Mouse (Mus musculus) cortical plate, adult 2 months (tissue): ENCODE data around the gene Col6a3.

Experiments
- CTCF ChIP-seq: fragments of 200-500 bp; IDR thresholded peaks from 2 replicates; pipeline ENCODE4 v1.5.1; 2011; ENCODE audit warnings: mild to moderate bottlenecking, control low read depth, low read length; ENCODE audit not compliant: insufficient read depth; ENCODE audit errors: extremely low read depth
- POLR2A ChIP-seq: fragments of 200-500 bp; IDR thresholded peaks from 2 replicates; pipeline ENCODE4 v1.6.1; 2011; ENCODE audit warnings: mild to moderate bottlenecking, low read length, control low read depth; ENCODE audit not compliant: insufficient read depth; ENCODE audit errors: extremely low read depth

DNA sequence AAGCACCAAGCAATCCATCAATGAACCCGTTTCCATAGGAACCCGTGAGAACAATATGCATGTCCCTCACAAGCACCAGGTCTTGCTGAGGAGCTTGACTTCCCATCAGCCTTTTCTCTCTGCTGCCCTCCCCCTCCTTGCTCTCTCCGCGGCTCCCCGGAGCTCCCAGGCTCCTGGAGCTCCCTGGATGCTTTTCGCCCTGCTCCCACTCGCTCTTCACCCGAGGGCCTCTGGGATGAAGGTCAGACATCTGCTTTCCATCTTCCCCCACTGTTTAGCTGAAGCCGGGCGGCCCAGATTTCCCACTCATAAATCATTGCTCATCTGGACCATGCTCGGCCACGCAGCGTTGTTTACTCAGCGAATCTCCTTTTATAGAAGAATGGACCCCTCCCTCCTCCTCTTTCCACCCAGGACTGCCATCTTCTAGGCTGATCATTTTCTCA, 99.8 kb downstream of the Col6a3 start:
- TF ChIP-seq CTCF (no peak), POLR2A (no peak)
